Mouse (Mus musculus): ENCODE measurements around the gene Dguok.

DNA sequence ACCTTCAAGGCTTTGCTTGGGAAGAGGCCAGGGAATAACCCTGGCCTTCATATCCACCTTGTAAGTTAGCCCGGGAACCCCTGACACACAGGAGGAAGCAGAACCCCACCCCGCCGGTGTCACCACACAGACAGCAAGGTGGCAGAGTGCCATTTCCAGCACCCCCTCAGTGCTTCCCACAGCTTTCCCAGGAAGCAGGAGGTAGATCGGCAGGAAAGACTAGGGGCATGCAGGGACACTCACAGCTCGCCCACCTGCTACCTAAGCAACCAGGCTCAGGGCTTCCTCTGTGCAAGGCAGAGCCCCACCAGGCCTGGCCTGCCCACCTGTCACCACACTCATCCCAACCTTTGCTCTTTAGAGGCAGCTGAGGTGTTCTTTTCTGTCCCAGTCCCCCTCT lies 67.0 kb downstream of the Dguok start:
- TF ChIP-seq CTCF (conservative IDR thresholded peaks at IDR 0.05; ENCODE audit: insufficient read depth, insufficient read length, low read depth, low read length): no peak
- TF ChIP-seq POLR2A (IDR thresholded peaks at IDR 0.05; ENCODE audit: low read depth, low read length): no peak

Measured in kidney, adult 2 months (tissue).